Mouse (Mus musculus) B cell, adult 2 months (primary cell): ENCODE data around the gene Zfp108.
A peak's percentile ranks its signal among the peaks of the same experiment; 100 is the strongest.
"Not testable (repeated sequence)": the region's sequence is repeated elsewhere in the genome, so short reads cannot be mapped to it uniquely, and the experiment has no call there.

ENCODE experiments used
- DNase-seq, 2 experiments: peaks; one replicate each; pipeline ENCODE4 v3.0.0; 2022

The Zfp108 gene

DNA sequence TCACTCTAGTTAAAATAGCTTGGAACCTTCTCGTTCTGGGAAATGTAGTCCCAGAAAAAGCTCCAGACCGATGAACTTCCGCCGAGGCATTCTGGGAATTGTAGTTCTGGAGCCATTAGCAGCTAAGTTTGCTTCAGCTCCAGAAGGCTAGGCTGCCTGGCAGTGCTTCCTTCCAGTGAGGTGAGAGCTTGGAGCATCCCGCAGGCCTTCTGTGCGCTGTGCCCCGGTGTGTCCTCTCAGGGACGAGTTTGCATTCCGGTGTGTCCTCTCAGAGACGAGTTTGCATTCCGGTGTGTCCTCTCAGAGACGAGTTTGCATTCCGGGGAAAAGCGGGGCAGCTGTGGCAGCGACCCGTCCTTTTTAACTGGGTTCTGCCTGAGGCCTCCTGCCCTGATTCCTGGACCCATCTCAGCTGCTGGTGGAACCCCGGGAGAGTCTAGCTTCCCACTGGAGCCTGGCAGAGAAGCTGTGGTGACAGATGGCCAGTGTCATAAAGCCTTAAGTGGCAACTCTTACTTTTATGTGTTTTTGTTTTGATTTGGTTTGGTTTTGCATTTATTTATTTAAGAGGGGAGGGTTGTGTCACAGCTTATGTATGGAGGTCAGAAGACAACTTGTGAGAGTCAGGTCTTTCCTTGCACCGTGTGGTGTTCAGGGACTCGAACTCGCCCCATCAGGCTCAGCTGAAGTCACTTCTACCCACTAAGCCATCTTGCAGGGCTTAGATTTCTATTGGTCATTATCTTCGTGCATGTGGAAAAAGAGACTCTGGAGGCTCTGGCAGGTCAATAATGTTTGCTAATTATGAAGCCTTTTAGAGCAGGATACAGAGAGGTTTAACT lies at the start of gene Zfp108:
Gene Zfp108, plus strand, starts transcription at position 162 of the 842 bp plus-strand sequence.
- DNase-seq = peak; percentile 8 to 9

DNA sequence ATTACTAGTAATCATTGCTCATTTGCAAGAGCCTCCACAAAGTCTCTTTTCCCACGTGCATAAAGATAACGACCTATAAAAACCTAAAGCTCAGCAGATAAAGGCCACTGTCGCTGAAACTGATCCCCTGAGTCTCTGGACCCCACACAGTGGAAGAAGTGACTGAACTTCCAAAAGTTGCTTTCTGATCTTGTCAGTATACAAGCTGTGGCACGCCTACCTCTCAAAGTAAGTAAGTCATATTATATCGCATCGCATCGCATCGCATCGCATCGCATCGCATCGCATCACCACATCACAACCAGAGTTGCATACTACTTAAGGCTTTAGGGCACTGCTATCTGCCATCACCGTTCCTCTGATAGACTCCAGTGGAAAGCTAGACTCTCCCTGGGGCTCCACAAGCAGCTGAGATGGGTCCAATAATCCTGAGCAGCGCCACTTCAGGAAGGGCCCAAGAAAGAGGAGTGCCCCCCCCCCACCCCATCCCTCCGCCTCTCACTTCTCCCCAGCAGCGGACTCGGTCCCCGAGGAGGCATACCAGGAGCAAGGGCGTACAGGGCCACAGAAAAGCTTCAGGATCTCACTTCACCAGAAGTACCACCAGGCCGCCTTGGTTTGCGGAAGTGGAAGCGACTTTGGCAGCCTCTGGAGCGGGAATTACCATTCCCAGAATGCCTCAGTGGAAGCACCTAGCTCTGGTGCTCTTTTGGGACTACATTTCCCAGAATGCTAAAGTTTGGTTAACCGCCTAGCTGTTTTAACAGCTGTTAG lies 46.9 kb upstream of the Zfp108 start:
- no peak for DNase-seq

DNA sequence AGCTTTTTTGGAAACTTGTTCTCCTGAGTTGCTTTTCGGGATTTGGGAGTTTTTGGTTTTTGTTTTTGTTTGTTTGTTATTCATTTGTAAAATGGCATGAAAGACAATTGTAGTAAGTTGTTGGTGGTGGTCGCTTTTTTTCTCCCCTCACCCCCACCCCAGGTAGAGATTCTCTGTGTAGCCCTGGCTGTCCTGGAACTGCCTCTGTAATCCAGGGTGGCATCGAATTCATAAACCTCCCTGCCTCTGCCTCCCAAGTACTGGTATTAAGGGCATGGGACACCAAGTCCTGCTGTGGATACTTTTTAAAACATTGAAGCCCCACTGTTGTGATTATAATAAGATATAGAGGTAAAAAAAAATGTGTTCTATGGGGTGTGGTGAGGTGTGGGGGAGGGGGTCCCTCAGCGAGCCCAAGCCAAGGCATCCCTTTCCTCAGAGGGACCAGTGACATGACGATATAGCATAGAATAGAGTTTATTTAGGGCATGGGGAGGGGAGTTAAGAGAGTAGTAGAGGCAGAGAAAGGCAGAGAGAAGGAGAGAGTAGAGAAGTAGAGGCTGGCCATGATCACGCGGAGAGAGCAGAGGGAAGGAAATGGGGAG lies 46.2 kb upstream of the Zfp108 start:
- DNase-seq = no peak

DNA sequence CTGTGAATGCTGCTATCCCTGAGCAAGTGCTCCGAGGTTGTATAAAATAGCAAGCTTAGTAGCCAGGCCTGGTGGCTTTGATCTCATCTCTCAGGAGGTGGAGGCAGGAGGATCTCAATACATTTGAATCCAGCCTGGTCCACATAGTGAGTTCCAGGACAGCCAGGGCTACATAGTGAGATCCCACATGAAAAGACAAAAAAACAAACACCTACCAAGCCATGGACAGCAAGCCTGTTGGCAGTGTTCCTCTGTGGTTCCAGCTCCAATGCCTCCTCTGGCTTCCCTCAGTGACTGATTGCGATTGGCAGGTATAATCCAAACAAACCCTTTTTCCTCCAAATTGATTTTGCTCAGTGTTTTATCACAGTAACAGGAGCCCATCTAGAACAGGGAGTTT lies 44.3 kb upstream of the Zfp108 start:
- DNase-seq = no peak

DNA sequence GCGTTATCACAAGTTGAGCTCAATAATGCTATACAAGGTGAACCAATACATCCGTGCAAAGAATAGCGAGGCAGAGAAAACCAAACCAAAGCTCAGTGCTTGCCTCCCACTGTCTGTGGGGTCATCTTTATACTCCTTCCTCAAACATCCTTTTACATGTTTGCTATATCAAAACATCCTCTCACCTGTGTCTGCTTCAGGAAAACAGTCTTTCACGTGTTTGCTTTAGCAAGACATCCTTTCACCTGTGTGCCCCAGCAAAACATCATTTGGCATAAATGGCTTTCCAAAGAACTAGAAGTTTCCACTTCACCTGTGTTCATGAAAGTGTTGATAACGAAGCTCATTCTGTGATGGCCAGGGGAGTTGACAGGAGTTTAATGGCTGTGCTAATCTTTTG lies 43.3 kb upstream of the Zfp108 start, which contains the start of gene Zfp111:
Gene Zfp111, minus strand, starts transcription at position 101 of the 400 bp plus-strand sequence.
- DNase-seq = no peak

DNA sequence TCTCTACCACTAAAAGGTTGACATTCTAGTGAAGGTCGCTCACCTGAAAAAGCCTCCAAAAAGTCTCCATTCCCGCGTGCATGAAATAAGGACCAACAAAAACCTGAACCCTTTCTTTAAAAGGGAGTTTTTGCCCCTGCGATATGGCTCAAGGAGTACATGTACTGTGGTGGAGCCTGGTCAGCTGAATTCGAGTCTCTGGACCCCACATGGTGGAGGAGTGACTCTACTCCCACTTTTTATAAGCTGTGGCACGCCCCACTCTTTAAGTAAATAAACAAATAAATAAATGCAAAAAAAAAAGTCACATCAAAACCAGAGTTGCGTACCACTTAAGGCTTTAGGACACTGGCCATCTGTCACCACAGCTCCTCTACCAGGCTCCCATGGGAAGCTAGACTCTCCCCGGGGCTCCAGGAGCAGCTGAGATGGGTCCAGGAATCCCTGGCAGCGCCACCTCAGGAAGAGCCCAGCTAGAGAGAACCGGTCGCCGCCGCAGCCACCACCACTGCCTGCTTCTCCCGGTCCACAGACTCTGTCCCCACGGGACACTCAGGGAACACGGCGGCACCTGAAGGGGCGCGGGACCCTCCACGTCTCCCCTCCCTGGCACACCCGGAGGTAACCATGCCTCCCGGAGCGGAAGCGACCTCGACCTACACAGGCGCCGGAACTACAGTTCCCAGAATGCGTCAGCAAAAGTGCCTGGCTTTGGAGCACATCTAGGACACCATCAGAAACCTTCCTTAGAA lies 17.4 kb upstream of the Zfp108 start, which contains the start of gene Zfp109:
Gene Zfp109, minus strand, starts transcription at position 521 of the 752 bp plus-strand sequence.
- peak; percentile 30 to 34 for DNase-seq

DNA sequence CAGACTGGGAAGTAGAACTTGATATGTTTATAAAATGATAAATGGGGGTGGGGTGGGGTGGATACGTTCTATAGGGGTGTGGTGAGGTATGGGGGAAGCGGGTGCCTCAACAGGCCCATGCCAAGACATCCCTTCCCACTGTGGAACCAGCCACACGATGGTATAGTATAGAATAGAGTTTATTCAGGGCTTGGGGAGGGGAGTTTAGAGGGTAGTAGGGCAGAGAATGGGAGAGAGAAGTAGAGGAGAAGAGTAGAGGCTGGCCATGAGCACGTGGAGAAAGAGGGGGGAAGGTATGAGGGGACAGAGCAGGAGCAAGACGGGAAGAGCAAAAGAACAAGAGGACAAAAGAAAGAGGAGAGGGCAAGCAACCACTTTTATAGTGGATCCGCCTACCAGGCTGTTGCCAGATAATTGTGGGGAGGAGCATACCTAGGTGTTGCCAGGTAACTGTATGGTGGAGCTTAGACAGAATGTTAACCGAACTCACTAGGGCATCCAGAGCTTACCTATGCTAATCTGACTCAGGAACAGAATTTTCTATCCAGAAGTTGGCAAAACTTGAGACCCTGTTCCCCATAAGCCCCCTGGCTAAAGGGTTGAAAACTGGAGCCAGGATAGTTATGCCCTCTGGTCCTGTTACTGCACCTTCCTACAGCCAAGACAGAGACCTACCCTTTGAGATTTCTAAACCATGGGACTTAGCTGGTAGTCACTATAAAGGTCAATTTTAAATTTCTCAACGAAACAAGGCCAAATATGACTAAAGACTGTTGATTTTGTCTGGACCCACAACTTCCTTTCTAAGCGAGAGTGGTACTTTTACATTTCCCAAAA lies 597 bp upstream of the Zfp108 start:
- DNase-seq = no peak

DNA sequence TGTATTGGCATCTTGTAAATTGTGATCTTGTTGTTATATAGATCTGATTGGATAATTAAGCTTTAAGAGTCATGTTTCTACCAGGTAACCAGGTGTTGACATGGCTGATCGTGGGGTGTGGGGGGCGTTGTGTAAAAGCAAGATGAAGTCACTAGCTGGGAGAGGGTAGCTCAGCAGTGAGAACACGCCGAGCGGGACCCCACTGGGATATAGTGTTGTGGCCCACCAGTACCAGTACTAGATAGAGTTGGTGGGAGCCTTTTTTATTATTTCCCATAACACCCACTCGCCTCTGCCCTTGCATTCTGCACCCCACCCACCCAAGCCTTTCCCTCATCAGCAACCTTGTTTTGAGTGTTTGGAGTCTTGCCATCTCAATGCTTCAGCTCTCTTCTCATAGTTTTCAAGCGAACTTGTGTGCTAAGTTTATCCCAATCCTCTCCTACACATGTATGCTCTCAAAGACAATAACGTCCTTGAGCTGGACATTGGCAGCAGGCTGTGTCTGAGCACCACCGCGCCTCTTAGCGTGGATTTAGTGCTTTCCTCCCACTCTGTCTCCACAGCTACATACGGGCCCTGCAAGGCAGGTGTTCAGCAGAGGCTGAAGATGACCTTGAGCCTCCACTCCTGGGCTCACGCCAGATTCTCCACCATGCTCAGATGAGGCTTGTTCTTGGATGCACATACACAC lies 4.9 kb downstream of the Zfp108 start:
- no peak for DNase-seq

DNA sequence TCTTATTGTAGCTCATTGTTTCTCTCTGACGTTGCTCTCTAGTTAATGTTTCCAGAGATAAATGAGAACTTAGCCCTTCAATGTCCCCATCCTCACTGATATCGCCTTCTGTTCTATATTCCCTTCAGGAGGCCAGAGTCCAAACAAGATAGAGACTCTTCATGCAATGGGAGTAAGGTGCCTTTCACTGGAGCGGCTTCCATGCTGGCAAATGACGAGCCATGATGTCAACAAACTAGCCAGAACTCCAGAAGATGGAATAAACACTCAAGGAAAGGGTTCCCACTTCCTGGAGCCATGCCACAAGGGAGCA lies 5.4 kb downstream of the Zfp108 start:
- no peak for DNase-seq

DNA sequence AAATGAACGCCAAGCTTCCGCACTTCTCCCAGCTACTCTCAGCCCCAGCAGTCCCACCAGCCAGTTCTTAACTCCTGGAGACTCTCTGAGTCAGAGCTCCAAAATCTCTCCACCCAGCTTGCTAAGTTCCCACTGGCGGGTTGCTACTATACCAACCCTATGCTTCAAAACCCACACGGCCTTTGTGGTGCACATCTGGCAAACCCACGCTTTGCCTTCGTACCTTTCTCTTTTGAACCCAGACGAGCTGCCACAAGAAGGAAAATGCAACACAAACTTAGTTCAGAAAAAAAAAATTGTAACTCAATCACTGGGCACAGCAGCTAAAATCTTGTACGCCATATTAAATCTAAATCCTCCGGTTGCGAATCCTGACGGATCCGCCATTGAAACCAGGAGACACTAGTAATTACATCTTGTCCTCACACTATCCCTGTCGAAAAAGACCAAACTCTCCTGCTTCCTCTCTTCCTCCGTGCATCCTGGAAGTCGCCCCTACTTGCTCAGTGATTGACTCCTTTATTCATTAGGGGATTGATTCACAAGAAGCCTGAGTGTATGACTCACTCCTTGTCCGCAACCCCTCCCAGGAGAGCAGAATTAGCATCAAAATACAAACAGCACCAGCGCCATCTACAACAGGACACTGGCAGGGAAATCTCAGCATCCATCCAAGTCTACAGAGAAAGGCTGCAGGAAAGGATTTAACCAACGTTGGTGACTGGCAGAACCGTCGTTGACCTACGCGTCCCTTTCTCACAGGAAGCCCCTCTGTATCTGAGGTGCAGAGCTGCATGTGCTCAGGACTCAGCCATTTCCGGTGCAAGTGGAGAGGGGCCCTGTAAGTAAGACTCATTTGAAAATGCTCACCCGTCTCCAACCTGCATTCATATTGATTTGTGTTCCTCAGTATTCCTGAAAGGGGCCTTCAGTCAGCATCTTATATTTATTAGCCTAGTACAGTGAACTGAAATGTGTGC lies 13.9 kb downstream of the Zfp108 start:
- DNase-seq = no peak

DNA sequence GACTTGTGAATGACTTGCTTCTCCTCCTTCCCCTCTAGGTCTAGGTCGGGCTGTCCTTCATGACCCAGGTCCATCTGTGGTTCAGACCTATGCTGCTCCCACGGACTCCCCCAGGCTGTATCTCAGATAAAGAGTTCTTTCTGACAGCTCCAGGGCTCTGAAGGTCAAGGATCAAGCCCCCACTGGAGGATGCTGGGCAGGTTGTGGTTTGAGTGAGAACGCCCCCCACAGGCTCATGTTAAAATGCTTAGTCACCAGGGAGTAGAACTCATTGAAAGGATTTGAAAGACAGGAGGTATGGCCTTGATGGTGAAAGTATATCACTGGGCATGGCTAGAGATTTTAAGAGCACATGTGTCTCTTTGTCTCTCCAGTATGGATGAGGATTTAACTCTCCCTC lies 14.7 kb downstream of the Zfp108 start:
- no peak for DNase-seq

DNA sequence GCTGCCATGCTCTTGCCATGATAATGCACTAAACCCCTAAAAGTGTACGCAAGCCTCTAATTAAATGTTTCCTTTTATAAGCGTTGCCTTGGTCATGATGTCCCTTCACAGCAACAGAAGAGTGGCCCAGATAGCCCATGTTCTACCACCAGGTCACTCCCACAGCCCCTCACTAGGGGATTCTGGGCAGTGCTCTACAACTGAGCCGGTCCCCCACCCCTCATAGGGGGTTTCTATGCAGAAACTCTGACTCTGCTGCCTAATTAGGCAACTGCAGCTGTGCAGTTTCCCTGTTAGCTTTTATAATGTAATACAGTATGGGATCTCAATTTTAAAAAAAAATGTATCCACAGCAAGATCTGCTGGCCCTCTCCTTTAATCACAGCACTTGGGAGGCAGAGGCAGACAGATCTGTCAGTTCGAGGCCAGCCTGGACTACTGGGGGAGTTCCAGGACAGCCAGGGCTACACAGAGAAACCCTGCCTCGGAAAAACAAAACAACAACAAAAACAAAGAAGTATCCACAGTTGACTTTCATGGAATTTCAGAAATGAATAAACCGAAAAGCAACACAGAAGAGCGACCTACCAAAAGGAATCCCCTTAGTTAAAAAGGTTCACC lies 15.2 kb downstream of the Zfp108 start:
- no peak for DNase-seq

DNA sequence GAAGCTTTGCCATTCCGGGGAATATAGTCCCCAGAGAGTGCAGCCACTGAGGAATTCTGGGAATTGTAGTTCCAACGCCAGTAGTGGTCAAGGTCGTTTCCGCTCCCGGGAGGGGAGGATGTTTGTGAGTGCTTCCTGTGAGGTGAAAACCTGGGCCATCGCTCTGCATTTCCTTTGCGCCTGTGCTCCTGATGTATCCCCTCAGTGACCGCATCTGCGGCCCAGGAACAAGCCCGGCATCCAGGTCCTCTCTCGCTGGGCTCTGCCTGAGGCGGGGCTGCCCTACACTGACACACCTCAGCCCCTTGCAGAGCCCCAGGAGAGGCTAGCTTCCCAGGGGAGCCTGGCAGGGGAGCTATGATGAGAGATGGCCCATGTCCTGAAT lies 15.7 kb downstream of the Zfp108 start, which contains the start of gene Zfp93:
Gene Zfp93, plus strand, starts transcription at position 133 of the 385 bp plus-strand sequence.
- DNase-seq = peak; percentile 10 to 17

DNA sequence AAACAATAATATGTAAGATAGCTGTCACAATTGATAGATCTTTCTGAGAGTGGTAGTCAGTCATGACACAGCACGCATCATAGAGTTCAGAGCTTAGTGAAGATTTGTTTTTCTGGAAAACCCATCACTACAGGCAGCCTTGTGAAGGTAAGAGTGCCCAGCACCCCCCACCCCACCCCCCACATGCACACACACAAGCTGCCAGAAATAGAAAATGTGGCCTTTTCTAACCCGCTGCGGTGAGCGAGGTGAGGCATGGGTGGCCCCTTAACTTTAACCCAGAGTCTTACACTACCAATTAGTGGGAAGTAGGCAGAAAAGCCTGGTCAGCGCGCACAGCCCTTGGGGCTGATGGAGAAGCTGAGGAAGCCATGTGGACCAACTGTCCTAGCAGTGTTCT lies 16.6 kb downstream of the Zfp108 start:
- DNase-seq = no peak

DNA sequence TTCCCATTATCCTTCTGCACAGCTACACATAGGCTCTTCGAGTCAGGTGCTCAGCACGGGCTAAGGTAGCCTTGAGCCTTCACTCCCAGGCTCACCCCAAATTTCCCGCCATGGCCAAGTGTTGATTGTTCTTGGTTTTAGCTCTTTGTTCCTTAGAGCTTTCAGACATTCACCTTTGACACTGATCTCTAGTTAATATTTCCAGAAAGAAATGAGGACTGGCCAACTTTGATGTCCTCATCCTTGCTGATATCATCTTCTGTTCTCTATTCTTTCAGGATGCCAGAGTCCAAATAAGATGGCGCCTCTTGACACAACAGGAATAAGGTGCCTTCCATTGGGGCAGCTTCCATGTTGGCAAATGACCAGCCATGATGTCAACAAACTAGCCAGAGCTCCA lies 19.9 kb downstream of the Zfp108 start:
- DNase-seq = no peak

DNA sequence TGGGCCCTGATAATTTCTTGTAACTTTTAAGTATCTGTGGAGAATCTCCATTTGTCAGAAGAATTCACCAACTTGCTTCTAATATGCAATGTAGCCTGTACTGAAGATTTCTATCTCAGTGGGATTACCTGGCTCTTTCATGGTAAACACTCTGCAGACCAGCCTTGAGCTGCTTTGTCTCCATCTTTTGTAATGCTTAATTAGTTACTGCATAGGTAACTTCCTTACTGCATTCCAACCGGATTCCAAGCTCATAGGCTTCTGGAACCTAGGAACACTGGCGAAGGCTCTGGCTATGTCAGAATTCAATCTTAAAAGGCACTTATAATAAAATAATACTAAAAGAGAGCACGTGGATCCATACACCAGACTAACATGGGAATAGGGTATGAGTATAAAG lies 24.2 kb downstream of the Zfp108 start:
- DNase-seq = not testable (repeated sequence)

DNA sequence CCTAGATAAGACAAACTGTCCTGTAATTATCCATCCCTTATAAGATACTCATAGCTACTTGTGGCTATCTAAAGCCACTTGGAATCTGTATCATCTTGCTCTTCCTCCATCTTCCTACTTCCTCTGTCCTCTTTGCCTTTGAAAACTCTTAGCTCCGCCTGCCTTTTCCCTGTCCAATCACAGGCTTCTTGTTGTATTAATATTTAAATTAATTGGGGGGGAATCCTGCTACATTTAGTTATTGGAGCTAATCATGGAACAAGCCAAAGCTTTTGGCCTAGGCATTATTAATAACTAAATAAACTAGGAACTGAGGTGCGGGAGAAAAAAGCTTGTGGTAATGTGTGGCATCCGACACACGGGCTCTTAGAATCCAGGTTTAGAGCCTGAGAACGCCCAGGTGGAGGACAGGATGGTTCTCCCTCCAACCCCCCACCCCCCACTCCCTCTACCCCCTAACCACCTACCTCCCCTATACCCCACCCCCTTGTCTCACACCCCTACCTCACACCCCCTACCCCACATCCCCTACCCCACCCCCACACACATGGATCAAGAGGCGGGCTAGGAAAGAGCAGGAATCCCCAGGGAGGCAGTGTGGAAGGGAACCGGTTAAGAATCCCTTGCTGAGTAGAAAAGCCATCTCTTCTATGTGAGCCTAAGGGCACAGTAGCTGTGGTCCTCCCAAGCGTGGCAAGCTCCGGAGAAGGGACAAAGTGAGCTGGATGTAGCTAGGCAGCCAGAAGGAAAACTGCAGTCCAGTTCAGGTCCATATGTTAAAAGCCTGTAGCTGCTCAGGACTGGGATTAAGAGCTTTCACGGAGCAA lies 25.6 kb downstream of the Zfp108 start:
- no peak for DNase-seq

DNA sequence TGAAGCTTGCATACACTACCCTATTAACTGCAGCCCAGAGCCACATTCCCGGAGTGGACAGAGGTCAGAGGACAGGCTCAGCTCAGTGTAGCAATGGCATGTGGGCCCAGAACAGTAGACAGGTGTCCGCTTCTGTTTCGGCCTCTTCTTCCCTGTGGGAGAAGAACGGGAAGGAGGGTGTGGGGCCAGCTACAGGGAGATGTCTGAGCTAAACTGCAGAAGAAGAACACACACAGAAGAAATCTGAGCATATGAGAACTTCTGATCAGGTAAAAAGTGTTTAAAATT lies 26.2 kb downstream of the Zfp108 start:
- DNase-seq = no peak

DNA sequence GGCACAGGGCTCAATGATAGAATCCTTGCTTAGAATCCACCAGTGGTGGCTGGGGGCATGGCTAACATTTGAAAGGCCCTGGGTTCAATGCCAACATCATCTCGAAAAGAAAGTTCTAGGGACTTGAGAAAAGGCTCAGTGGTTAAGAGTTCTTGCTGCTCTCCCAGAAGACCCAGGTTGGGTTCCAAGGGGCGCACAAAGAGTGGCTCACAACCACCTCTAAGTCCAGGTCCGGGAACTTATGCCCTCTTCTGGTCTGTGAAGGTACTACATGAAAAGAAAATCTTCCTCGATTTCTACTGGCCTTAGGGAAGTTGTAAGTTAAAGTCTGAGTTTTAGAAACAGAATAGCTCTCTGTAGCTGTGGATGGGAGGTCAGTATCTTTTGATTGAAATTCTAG lies 31.5 kb downstream of the Zfp108 start:
- DNase-seq = no peak
